19 mouse cellular contexts compared by ENCODE assay signal in genomic region chr19:42611746-42612145, GRCm38 (mm10). TPM values are rescaled to one million over a fixed set of nuclear protein-coding genes. Genes with fewer than 3 reads are reported as not detected.
A peak's percentile ranks its signal among the peaks of the same experiment; 100 is the strongest.
DNase-seq lines count a peak whose midpoint lies in the region; ATAC-seq and TF ChIP-seq lines count a peak whose summit lies in the region.
"Had no signal": no experiment of that assay in that cellular context is flagged by ENCODE, and none has a peak within 500 bp of the region (broad histone marks: within the 10 kb centered on the region; RNA-seq: fewer than 3 reads in every experiment).

No protein-coding gene starts in this region.

- ATAC-seq in intestine, embryonic 15.5 days = no peak
- no peak for ATAC-seq in intestine, embryonic 16.5 days
- ATAC-seq in intestine, postnatal 0 days = no peak
- ATAC-seq in stomach, embryonic 16.5 days (ENCODE audit: insufficient read depth, low FRiP score) = no peak
- ATAC-seq in cerebellum, adult (ENCODE audit: insufficient number of reproducible peaks, low FRiP score, low TSS enrichment) = no peak

- peaks cover 9% of the 10 kb centered on the region for H3K4me1 ChIP-seq in intestine, embryonic 15.5 days (replicated peaks)
- no peaks in the 10 kb centered on the region; the same call in 1 of the 2 replicates for H3K4me1 ChIP-seq in intestine, embryonic 16.5 days (ENCODE audit: control insufficient read depth, insufficient read depth, low read length)
- no peaks in the 10 kb centered on the region for H3K4me1 ChIP-seq in intestine, postnatal 0 days (replicated peaks; ENCODE audit: control insufficient read depth, insufficient read depth, low read length)
- H3K4me1 ChIP-seq in stomach, embryonic 16.5 days (ENCODE audit: control insufficient read depth, insufficient read depth, low read length) = peaks cover 9% of the 10 kb centered on the region; the same call in 1 of the 2 replicates

- peaks cover 11% of the 10 kb centered on the region; the same call in 1 of the 2 replicates for H3K27me3 ChIP-seq in intestine, embryonic 15.5 days (replicated peaks)
- no peaks in the 10 kb centered on the region; the same call in 1 of the 2 replicates for H3K27me3 ChIP-seq in intestine, embryonic 16.5 days (replicated peaks; ENCODE audit: control insufficient read depth, insufficient read depth, low read length)
- no peaks in the 10 kb centered on the region for H3K27me3 ChIP-seq in intestine, postnatal 0 days (replicated peaks; ENCODE audit: control insufficient read depth, insufficient read depth, low read length)
- H3K27me3 ChIP-seq in stomach, embryonic 16.5 days (ENCODE audit: control insufficient read depth, insufficient read depth, low read length) = no peaks in the 10 kb centered on the region

- no peak overlapping the region for H3K27ac ChIP-seq in intestine, embryonic 15.5 days
- H3K27ac ChIP-seq in intestine, embryonic 16.5 days (ENCODE audit: low read length) = no peak overlapping the region
- no peak overlapping the region for H3K27ac ChIP-seq in intestine, postnatal 0 days (ENCODE audit: low read depth, low read length)
- no peak overlapping the region for H3K27ac ChIP-seq in stomach, embryonic 16.5 days (ENCODE audit: low read length)
- H3K27ac ChIP-seq: embryonic facial prominence, embryonic 15.5 days; forebrain, embryonic 10.5 days; heart, embryonic 13.5 days; hindbrain, embryonic 15.5 days had no signal

- no peak overlapping the region for H3K9ac ChIP-seq in intestine, embryonic 15.5 days
- no peak overlapping the region for H3K9ac ChIP-seq in intestine, embryonic 16.5 days (ENCODE audit: low read depth, low read length)
- no peak overlapping the region for H3K9ac ChIP-seq in intestine, postnatal 0 days (ENCODE audit: low read depth, low read length)
- H3K9ac ChIP-seq in stomach, embryonic 16.5 days (ENCODE audit: low read length) = peak overlapping the region; percentile 65; the same call in 1 of the 2 replicates
- H3K9ac ChIP-seq: hindbrain, embryonic 15.5 days had no signal

- 81% methylated on average over 4 of the region's 4 CpGs for WGBS in intestine, embryonic 15.5 days
- WGBS in intestine, embryonic 16.5 days = 80% methylated on average over 4 of the region's 4 CpGs
- 80% methylated on average over 4 of the region's 4 CpGs for WGBS in intestine, postnatal 0 days
- 78% methylated on average over 4 of the region's 4 CpGs for WGBS in stomach, embryonic 16.5 days

- no peak overlapping the region for H3K4me3 ChIP-seq in intestine, embryonic 15.5 days (replicated peaks)
- H3K4me3 ChIP-seq in intestine, embryonic 16.5 days (ENCODE audit: low read length) = no peak overlapping the region
- no peak overlapping the region for H3K4me3 ChIP-seq in intestine, postnatal 0 days (ENCODE audit: low read depth, low read length)
- no peak overlapping the region for H3K4me3 ChIP-seq in stomach, embryonic 16.5 days (replicated peaks; ENCODE audit: low read length)
- H3K4me3 ChIP-seq: erythroblast, embryonic 14.5 days had no signal

- no peaks in the 10 kb centered on the region for H3K9me3 ChIP-seq in intestine, embryonic 15.5 days
- H3K9me3 ChIP-seq in intestine, embryonic 16.5 days (ENCODE audit: control insufficient read depth, low read length) = no peaks in the 10 kb centered on the region
- H3K9me3 ChIP-seq in intestine, postnatal 0 days (ENCODE audit: control insufficient read depth) = no peaks in the 10 kb centered on the region
- no peaks in the 10 kb centered on the region for H3K9me3 ChIP-seq in stomach, embryonic 16.5 days (replicated peaks; ENCODE audit: control insufficient read depth, low read length)
- H3K9me3 ChIP-seq: embryonic facial prominence, embryonic 15.5 days; forebrain, embryonic 10.5 days; heart, embryonic 13.5 days; hindbrain, embryonic 15.5 days had no signal

- no peaks in the 10 kb centered on the region for H3K36me3 ChIP-seq in intestine, embryonic 15.5 days
- no peaks in the 10 kb centered on the region for H3K36me3 ChIP-seq in intestine, embryonic 16.5 days (ENCODE audit: control insufficient read depth, insufficient read depth, low read length)
- no peaks in the 10 kb centered on the region for H3K36me3 ChIP-seq in intestine, postnatal 0 days (ENCODE audit: control insufficient read depth, insufficient read depth)
- no peaks in the 10 kb centered on the region for H3K36me3 ChIP-seq in stomach, embryonic 16.5 days (ENCODE audit: control insufficient read depth, insufficient read depth, low read length)
- H3K36me3 ChIP-seq: embryonic facial prominence, embryonic 15.5 days; forebrain, embryonic 10.5 days; heart, embryonic 13.5 days; hindbrain, embryonic 15.5 days had no signal

- TF ChIP-seq CTCF in intestine, postnatal 0 days (IDR thresholded peaks at IDR 0.05; ENCODE audit: low read depth) = no peak

- peak overlapping the region; percentile 87; the same call in 1 of the 2 replicates for H3K4me2 ChIP-seq in intestine, embryonic 15.5 days (replicated peaks)
- H3K4me2 ChIP-seq in intestine, embryonic 16.5 days (ENCODE audit: low read depth, low read length) = no peak overlapping the region
- H3K4me2 ChIP-seq in intestine, postnatal 0 days (replicated peaks; ENCODE audit: low read depth) = 0 out of 2 replicates have a peak overlapping the region, but pooled peaks have one; percentile 76
- peak overlapping the region; percentile 57; the same call in 1 of the 2 replicates for H3K4me2 ChIP-seq in stomach, embryonic 16.5 days (ENCODE audit: low read depth, low read length)

- DNase-seq in 3T3-L1 (ENCODE audit: low read depth, low spot score) = peak; percentile 45
- no peak for DNase-seq in liver
- DNase-seq: adrenal gland, adult 8-10 months; adrenal gland, postnatal 36 days; cerebellum, adult 11 months; cerebellum, adult 9-10 months; cerebellum, postnatal 25 days; gastrocnemius, postnatal 10 days; heart, postnatal 36 days had no signal

RNA-seq across cellular contexts. Expression of gene Loxl4, which starts 0.9 kb away (rescaled TPM):
- polyA plus RNA-seq in intestine, embryonic 15.5 days (2015; fragmentation: Nextera tagmentation; extraction: Ambion mirVana) = 1.6 and 1.9 TPM in 2 replicates
- 2.2 and 2.4 TPM in 2 replicates for polyA plus RNA-seq in intestine, embryonic 16.5 days (2015; fragmentation: Nextera tagmentation; extraction: Ambion mirVana)
- 0.78 and 0.99 TPM in 2 replicates for polyA plus RNA-seq in intestine, postnatal 0 days (2015; fragmentation: Nextera tagmentation; extraction: Ambion mirVana)
- 5.0 and 5.1 TPM in 2 replicates for polyA plus RNA-seq in stomach, embryonic 16.5 days (2015; fragmentation: Nextera tagmentation; extraction: Ambion mirVana)
- polyA plus RNA-seq: erythroblast, embryonic 14.5 days; hindbrain, embryonic 15.5 days had no signal
